Mouse (Mus musculus) cerebellum, adult 2 months (tissue): Measurements from ENCODE around the gene Vgf.

Experiments
- CTCF ChIP-seq: fragments of 200-500 bp; IDR thresholded peaks from 2 replicates; pipeline ENCODE4 v1.5.1; 2011; ENCODE audit warnings: low read depth, mild to moderate bottlenecking, control low read depth, low read length, moderate library complexity, borderline replicate concordance; ENCODE audit not compliant: insufficient read depth
- POLR2A ChIP-seq: fragments of 200-500 bp; IDR thresholded peaks from 2 replicates; pipeline ENCODE4 v1.6.1; 2011; ENCODE audit warnings: low read length, control low read depth, borderline replicate concordance; ENCODE audit not compliant: insufficient read depth

DNA sequence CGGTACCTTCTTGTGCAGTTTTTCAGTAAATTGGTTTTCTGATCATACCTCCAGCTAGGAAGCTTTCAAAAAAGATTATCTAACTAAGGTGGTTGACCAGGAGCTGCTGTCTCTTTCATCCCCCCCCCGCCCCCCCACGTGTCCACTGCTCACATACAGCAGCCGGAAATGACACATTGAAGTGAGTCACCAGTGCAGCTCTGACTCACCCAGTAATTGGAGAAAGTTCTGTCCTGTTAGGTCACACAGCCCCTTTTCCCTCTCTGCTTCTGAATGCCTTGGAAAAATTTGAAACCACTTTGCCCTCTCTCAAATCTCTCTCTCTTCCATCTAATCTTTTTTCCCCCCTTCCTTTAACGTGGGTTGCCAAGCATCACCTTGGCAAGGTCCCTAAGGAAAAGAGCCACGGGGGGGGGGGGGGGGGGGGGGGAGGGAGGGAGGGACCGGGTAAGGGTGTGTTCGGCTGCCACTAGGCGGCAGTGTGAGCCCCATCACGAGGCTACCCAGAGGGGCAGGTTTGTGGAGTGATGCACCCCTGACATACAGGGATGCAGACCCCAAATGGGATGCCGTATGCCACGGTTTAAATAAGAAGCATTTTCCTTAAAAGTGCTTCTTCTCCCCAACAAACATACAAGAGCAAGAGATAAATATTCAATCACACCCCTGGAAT is 35.8 kb downstream of the Vgf start:
- TF ChIP-seq CTCF: peak; percentile 63
- no peak for TF ChIP-seq POLR2A
